Mouse (Mus musculus) frontal cortex, postnatal 36 days (tissue): ENCODE results near the gene Rapgef2.

ENCODE experiments used
- DNase-seq, 2 experiments: peaks; one replicate each; pipeline ENCODE4 v3.0.0; 2022; ENCODE audit warnings: low spot score in 2 of 2

The Rapgef2 gene

DNA sequence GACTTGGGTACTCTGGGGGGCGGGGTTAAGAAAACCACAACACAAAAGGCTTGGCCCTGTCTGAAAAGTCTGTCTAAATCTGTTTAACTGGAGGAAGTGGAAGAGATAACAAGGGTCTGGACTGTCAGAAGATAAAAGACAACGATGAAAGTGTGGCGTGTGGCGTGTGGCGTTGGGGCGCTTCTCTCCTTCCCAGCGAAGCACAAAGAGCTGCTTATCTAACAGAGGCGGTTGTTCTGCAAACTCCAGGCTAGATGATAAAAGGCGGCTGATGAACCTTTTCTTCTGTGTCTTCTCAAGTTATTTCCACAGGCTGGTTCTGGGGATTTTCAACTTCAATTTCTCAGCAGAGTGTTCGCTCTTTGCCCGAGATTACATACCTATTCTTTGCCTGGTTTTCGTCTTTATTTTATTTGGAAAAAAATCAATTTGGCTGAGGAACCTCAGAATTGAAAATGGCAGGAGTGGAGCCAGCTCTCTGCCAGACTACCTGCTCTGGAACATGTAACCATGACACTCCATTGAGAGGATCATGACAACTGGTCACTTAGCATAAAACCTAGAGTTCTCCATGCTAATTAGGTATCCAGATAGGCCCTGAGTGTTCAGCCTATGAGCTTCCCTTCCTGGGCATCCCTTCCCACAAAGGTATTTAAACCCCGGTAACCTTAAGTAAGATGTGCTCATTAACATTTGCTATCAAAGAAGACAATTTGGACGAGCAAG lies 258.0 kb downstream of the Rapgef2 start:
- no peak for DNase-seq

DNA sequence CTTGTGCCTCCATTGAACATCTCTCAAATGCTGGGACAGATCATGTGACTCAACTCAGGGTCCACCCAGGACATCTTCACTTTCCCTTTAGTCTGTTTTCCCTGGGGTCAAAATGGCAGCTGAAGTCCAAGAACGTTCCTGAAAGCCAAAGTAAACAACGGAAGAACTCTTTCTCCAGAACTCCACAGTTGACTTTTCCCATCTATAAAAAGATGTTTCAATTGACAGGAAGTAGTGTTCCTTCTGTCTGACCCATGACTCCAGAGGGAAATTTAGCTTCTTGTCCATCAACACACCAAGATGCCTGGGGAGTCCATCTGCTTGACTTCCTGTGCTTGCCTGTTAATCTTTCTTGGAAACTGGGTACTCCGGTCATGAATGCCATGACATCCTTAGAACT lies 260.3 kb downstream of the Rapgef2 start:
- no peak for DNase-seq

DNA sequence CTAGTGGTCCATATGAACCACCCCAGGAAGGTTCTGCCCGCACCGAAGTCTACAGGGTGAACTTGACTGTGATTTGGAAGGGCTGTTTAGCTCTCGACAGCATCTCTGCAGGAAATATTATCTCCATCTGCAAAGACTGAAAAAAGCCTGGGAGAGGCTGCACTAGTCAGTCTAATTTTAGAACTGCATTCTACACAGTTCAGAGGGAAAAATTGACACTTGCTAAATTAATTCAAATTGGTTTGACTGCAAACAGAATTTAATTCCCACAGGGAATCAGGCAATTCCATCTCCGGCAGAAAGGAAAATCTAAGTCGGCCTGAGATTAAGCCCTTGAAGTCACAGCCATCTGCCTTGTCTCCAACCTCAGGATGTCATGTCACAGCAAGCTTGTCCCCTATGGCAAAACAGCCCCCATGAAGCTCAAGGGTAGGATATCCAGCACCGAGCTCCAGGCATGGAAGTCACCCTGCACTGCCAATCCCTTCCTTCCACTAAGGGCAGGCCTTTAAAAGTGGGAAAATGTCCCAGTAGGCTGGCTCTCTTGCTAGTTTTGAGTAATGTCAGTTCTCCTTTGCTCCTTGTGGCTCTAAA lies 262.5 kb downstream of the Rapgef2 start:
- DNase-seq = peak; percentile 38

DNA sequence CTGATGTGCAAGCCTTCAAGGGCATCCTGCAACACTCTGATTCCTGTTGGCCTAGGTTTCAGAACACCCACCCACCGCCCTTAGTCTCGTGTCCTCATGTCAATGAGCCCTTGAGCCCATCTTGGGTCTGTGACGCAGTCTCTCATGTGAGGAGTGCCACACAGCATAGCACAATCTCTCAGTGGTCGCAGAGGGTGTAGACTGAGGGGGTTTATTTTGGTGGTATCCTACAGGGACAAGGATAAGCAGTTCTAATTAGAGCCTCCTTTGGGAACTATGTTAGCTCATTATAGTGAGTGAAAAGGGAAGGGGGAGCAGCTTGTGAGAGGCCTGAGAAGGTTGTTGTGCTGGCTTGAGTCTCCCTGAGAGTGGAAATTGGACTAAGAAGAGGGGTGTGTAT lies 263.6 kb downstream of the Rapgef2 start:
- no peak for DNase-seq

DNA sequence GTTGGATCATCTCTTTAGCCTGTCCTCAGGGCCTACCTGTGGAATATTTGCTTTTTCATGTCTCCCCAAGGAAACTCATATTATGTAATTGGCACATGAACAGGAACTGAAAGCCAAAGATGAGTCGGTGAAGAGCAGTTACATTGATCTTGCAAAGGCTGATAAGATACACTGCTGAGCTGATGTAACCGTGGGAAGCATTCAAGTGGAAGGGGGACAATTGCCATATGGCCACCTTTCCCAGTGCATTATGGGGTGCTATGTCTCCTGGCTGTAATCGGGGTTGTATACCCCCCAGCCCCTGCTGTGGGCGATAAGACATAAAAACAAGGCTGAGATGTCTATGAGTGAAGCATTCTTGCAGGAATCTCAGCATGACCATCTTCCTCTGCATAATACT lies 268.9 kb downstream of the Rapgef2 start:
- no peak for DNase-seq

DNA sequence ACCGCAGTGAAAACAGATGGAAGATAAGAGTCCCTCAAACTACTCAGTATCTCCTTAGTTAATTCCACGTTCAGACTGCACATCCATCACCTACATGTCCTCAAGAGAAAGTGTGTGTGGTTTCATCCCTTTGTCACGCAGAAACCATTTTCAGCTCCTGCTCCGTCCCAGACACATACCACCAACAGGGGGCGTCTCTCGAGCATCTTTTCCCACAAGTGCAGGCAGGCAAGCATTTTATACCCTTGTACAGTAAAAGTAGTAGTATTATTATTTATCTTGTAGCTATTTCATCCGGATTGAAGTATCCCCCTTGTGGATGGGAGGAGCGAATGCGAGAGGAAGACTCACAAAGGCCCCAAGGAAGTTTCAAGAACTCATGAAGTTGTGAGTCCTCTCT lies 269.5 kb downstream of the Rapgef2 start:
- no peak for DNase-seq

DNA sequence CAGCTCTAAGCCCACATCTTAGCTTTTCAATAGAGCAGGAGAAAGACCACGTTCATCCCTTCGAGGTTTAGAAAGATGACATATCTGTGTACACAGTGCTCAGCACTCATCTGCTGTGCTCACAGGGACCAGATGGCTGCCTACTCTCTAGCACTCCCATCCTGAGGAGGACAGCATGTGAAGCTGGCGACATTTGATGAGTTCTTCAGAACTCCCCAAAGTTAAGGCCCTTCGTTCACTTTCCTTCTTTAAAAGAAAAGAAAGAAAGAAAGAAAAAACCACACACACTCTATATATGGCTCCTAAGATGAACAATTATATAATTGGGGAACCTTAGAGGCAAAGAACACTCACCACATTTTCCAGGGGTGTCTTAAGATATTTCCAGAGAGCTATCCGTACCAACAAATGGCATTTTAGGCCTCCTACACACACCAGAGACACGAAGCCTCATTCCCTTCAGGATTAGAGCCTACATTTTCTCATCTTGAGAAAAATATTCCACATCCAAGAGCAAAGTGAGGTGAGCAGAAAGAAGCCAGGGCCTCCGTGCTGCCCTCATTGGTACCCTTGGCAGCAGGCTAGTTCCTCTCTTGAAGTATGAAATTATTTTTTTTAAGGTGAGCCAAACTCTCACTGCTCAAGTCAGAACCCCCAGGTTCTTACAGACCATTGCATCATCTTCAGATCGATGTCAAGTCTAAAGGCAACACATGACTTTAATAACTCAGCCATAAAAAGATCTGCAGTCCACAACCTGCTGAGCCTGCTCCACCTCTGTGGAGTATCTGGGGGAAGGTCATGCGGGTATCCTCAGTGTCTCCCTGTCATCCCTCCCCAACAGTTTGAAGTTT lies 270.5 kb downstream of the Rapgef2 start:
- peak; percentile 55 to 81 for DNase-seq
